10 mouse cellular contexts compared by ENCODE assay signal in genomic region chr7:143340601-143341281, GRCm38 (mm10).
DNase-seq lines count a peak whose midpoint lies in the region; ATAC-seq and TF ChIP-seq lines count a peak whose summit lies in the region.
"Had no signal": no experiment of that assay in that cellular context is flagged by ENCODE, and none has a peak within 500 bp of the region (broad histone marks: within the 10 kb centered on the region; RNA-seq: fewer than 3 reads in every experiment).

No protein-coding gene starts in this region.

- H3K36me3 ChIP-seq in hindbrain, postnatal 0 days (ENCODE audit: insufficient read depth, low read length) = no peaks in the 10 kb centered on the region
- H3K36me3 ChIP-seq in limb, embryonic 13.5 days = no peaks in the 10 kb centered on the region
- no peaks in the 10 kb centered on the region for H3K36me3 ChIP-seq in liver, embryonic 12.5 days

- H3K4me3 ChIP-seq in hindbrain, postnatal 0 days (ENCODE audit: low read length) = no peak overlapping the region
- H3K4me3 ChIP-seq in limb, embryonic 13.5 days = no peak overlapping the region
- no peak overlapping the region for H3K4me3 ChIP-seq in liver, embryonic 12.5 days

- H3K9ac ChIP-seq in hindbrain, postnatal 0 days (replicated peaks; ENCODE audit: low read length) = no peak overlapping the region
- H3K9ac ChIP-seq in limb, embryonic 13.5 days = no peak overlapping the region
- no peak overlapping the region for H3K9ac ChIP-seq in liver, embryonic 12.5 days

- no peaks in the 10 kb centered on the region for H3K27me3 ChIP-seq in hindbrain, postnatal 0 days (ENCODE audit: insufficient read depth, low read length)
- no peaks in the 10 kb centered on the region for H3K27me3 ChIP-seq in limb, embryonic 13.5 days
- H3K27me3 ChIP-seq in liver, embryonic 12.5 days (replicated peaks) = 0 out of 2 replicates have a peak, but pooled peaks cover 5% of the 10 kb centered on the region

- H3K4me2 ChIP-seq in hindbrain, postnatal 0 days (ENCODE audit: low read depth, low read length) = no peak overlapping the region
- no peak overlapping the region for H3K4me2 ChIP-seq in limb, embryonic 13.5 days (replicated peaks)
- H3K4me2 ChIP-seq in liver, embryonic 12.5 days = no peak overlapping the region

- no peaks in the 10 kb centered on the region for H3K9me3 ChIP-seq in hindbrain, postnatal 0 days (ENCODE audit: low read length)
- H3K9me3 ChIP-seq in limb, embryonic 13.5 days = 0 out of 2 replicates have a peak, but pooled peaks cover 8% of the 10 kb centered on the region
- H3K9me3 ChIP-seq in liver, embryonic 12.5 days (replicated peaks) = no peaks in the 10 kb centered on the region

- H3K27ac ChIP-seq in hindbrain, postnatal 0 days = no peak overlapping the region
- H3K27ac ChIP-seq in limb, embryonic 13.5 days = peak overlapping the region; percentile 33; the same call in 1 of the 2 replicates
- H3K27ac ChIP-seq in liver, embryonic 12.5 days = no peak overlapping the region

- ATAC-seq in hindbrain, postnatal 0 days = peak; percentile 40; the same call in 1 of the 2 replicates
- peak; percentile 24; the same call in 1 of the 2 replicates for ATAC-seq in limb, embryonic 13.5 days (ENCODE audit: low FRiP score, low read depth)
- ATAC-seq in liver, embryonic 12.5 days = no peak

- peaks cover 10% of the 10 kb centered on the region; the same call in 1 of the 2 replicates for H3K4me1 ChIP-seq in hindbrain, postnatal 0 days (ENCODE audit: insufficient read depth, low read length)
- peaks cover 42% of the 10 kb centered on the region for H3K4me1 ChIP-seq in limb, embryonic 13.5 days
- H3K4me1 ChIP-seq in liver, embryonic 12.5 days = no peaks in the 10 kb centered on the region

- TF ChIP-seq CTCF in hindbrain, postnatal 0 days (IDR thresholded peaks at IDR 0.05; ENCODE audit: low read depth) = no peak

- peak; percentile 30 to 51 for DNase-seq in cerebellum, postnatal 10 days
- no peak for DNase-seq in cerebellum, postnatal 14 days
- DNase-seq in brain, adult 2 months (ENCODE audit: low read depth, low spot score) = peak; percentile 8
- peak; percentile 60 for DNase-seq in hindbrain, postnatal 0 days (ENCODE audit: low spot score)
- DNase-seq in ovary, adult 18-20 months (ENCODE audit: low spot score) = no peak
- DNase-seq in c-Kit-positive CD71-positive TER-119-positive erythroid progenitor cells, embryonic 14.5 days (ENCODE audit: low spot score) = no peak
- DNase-seq: cerebellum, adult 9-10 months; heart, postnatal 4 days had no signal

- 24% methylated on average over 15 of the region's 15 CpGs for WGBS in hindbrain, postnatal 0 days
- WGBS in limb, embryonic 13.5 days = 39% methylated on average over 15 of the region's 15 CpGs
- 69% methylated on average over 15 of the region's 15 CpGs for WGBS in liver, embryonic 12.5 days (ENCODE audit: insufficient replicate concordance)

Comparison
In these comparisons a context has a peak if more than half of its experiments do, and no peak if none do; other contexts are left out.
1. DNase-seq: peak in cerebellum, postnatal 10 days (2 of 2), brain, adult 2 months (single experiment) and hindbrain, postnatal 0 days (single experiment); none in cerebellum, postnatal 14 days (0 of 2), ovary, adult 18-20 months (single experiment) and c-Kit-positive CD71-positive TER-119-positive erythroid progenitor cells, embryonic 14.5 days (single experiment).